Mouse (Mus musculus) cerebral cortex, adult 2 months (tissue): ENCODE results near the gene Slc43a1.

Experiments
- whole genome bisulfite sequencing: fragments of 180-500 bp; shearing (Covaris S2); methylation state at CpG from one replicate; pipeline ENCODE4 v1.1.7; 2018; 5-methylcytosine and 5-hydroxymethylcytosine counted together

The Slc43a1 gene

GRCm38 (mm10) chr2:84868977-84869376 is 30.3 kb downstream of the Slc43a1 start:
- 22% methylated on average over 2 of the region's 2 CpGs for WGBS

GRCm38 (mm10) chr2:84870623-84871160 is 32.0 kb downstream of the Slc43a1 start:
- 55% methylated on average over 4 of the region's 4 CpGs for WGBS

- WGBS: 3% methylated on average over 78 of the region's 78 CpGs
Observed at GRCm38 (mm10) chr2:84872105-84872716, 33.6 kb downstream of the Slc43a1 start.

- 39% methylated on average over 6 of the region's 6 CpGs for WGBS
Observed at GRCm38 (mm10) chr2:84875842-84876241, 37.2 kb downstream of the Slc43a1 start.

- WGBS: 84% methylated on average over 8 of the region's 8 CpGs
Observed at GRCm38 (mm10) chr2:84880590-84880989, 41.9 kb downstream of the Slc43a1 start.

GRCm38 (mm10) chr2:84882606-84883005 is 44.0 kb downstream of the Slc43a1 start:
- WGBS: 8% methylated on average over 23 of the region's 23 CpGs

GRCm38 (mm10) chr2:84883084-84883483 is 44.4 kb downstream of the Slc43a1 start:
- whole genome bisulfite sequencing: 20% methylated on average over 6 of the region's 6 CpGs

GRCm38 (mm10) chr2:84883530-84883929 is 44.9 kb downstream of the Slc43a1 start:
- 8% methylated on average over 11 of the region's 11 CpGs for WGBS

GRCm38 (mm10) chr2:84883942-84884341 is 45.3 kb downstream of the Slc43a1 start:
- WGBS: 58% methylated on average over 4 of the region's 4 CpGs

GRCm38 (mm10) chr2:84884611-84885010 is 46.0 kb downstream of the Slc43a1 start:
- 49% methylated on average over 4 of the region's 4 CpGs for WGBS

- WGBS: 17% methylated on average over 22 of the region's 23 CpGs
Observed at GRCm38 (mm10) chr2:84885084-84886055, 46.7 kb downstream of the Slc43a1 start.

GRCm38 (mm10) chr2:84886234-84886731 is 47.6 kb downstream of the Slc43a1 start, which contains the start of gene Rtn4rl2:
Rtn4rl2 (minus strand) TSS chr2:84886710.
- 1% methylated on average over 34 of the region's 35 CpGs for WGBS

- under 1% methylated on average over 35 of the region's 39 CpGs for WGBS
Observed at GRCm38 (mm10) chr2:84886821-84887281, 48.2 kb downstream of the Slc43a1 start.

- under 1% methylated on average over 58 of the region's 58 CpGs for WGBS
Observed at GRCm38 (mm10) chr2:84887411-84888271, 49.0 kb downstream of the Slc43a1 start.

GRCm38 (mm10) chr2:84888657-84889315 is 50.1 kb downstream of the Slc43a1 start:
- 2% methylated on average over 28 of the region's 28 CpGs for whole genome bisulfite sequencing

GRCm38 (mm10) chr2:84889316-84890044 is 50.8 kb downstream of the Slc43a1 start:
- WGBS: 11% methylated on average over 14 of the region's 14 CpGs

GRCm38 (mm10) chr2:84890045-84890340 is 51.3 kb downstream of the Slc43a1 start:
- WGBS: 3% methylated on average over 5 of the region's 5 CpGs

- WGBS: 31% methylated on average over 6 of the region's 6 CpGs
Observed at GRCm38 (mm10) chr2:84893359-84893758, 54.7 kb downstream of the Slc43a1 start.

- 82% methylated on average over 4 of the region's 4 CpGs for WGBS
Observed at GRCm38 (mm10) chr2:84895495-84896198, 57.0 kb downstream of the Slc43a1 start.
